Mouse (Mus musculus): ENCODE data around the gene Tlr5.
A peak's percentile ranks its signal among the peaks of the same experiment; 100 is the strongest.

Tlr5 gene

DNA sequence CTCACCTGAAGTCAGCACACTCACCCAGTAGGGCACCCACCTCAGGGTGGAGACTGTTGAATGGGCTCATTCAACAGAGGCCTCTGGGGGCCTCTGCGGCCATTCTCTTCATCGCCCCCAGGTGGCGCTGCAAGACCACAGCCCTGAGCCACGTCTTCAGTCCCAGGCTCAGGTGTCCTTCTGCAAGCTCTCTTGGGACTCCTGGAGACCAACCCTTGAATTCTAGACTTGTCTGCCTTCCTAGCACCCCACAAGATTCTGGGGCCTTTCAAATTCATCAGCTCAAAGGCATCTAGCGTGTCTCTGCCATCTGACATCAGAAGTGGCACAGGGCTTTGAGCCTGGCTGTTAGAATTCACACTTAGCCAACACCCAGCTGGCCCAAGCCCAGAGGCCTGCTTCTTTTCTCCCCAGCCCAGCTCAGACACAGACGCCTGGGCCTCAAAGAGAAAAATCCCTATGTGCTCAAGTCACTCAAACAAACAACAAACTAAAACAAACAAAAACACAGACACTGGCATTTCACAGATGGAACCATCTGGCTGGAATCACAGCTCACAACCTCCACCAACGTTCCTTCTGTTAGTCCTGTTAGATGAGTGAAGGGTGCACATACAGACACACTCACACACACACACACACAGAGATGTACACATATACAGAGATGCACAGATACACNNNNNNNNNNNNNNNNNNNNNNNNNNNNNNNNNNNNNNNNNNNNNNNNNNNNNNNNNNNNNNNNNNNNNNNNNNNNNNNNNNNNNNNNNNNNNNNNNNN lies 36.6 kb downstream of the Tlr5 start:
- DNase-seq = peak; percentile 74
